Mouse (Mus musculus): ENCODE measurements around the gene Olfr1320.
A peak's percentile ranks its signal among the peaks of the same experiment; 100 is the strongest.

Olfr1320 gene

GRCm38 (mm10) chrX:49672033-49672432 lies at the start of gene Olfr1320:
Gene Olfr1320, plus strand, starts transcription at chrX:49672333.
- DNase-seq (ENCODE audit: low spot score): no peak

- no peak for DNase-seq (ENCODE audit: low spot score)
These were observed 44.6 kb upstream of the Olfr1320 start for GRCm38 (mm10) chrX:49627566-49627965.

- DNase-seq (ENCODE audit: low spot score): no peak
These were observed 40.9 kb upstream of the Olfr1320 start for GRCm38 (mm10) chrX:49631195-49631594.

DNA sequence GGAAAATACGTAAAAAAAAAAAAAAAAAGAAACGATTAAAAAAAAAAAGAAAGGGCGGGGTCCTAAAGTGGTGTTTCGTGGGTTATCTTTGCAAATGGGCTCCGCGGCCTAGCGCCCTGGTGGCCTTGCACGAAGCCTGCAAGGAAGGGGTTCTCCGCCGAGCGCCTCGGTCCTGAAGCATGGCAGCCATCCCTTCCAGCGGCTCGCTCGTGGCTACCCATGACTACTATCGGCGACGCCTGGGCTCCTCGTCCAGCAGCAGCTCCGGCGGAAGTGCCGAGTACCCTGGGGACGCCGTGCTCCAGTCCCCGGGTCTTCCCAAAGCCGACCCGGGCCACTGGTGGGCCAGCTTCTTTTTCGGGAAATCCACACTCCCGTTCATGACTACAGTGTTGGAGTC lies 11.4 kb upstream of the Olfr1320 start:
- DNase-seq (ENCODE audit: low spot score): peak; percentile 3
